Mouse (Mus musculus): Measurements from ENCODE around the gene Spg11. TPM values are rescaled to one million over a fixed set of nuclear protein-coding genes. Genes with fewer than 3 reads are reported as not detected.

Gene Spg11
- polyA plus RNA-seq (2014; fragmentation: Nextera tagmentation; extraction: Ambion mirVana) = 6.0 and 12.8 TPM in 2 replicates

GRCm38 (mm10) chr2:122117961-122118958 is at the start of gene Spg11:
Spg11 (minus strand) TSS chr2:122118386.
- H3K9me3 ChIP-seq (ENCODE audit: control insufficient read depth, low read length) = no peaks in the 10 kb centered on the region
- peak within 1 kb of the TSS; percentile 90 for H3K9ac ChIP-seq (ENCODE audit: low read depth, low read length)
- peak within 1 kb of the TSS; percentile 84 for H3K4me3 ChIP-seq (ENCODE audit: low read length)
- H3K36me3 ChIP-seq (ENCODE audit: control insufficient read depth, insufficient read depth, low read length) = peaks cover 9% of the 10 kb centered on the region; the same call in 1 of the 2 replicates
- peak; percentile 100 for ATAC-seq (ENCODE audit: low FRiP score, low TSS enrichment)
- H3K27ac ChIP-seq (ENCODE audit: low read depth, low read length) = peak within 1 kb of the TSS; percentile 99
- WGBS = under 1% methylated on average over 47 of the region's 47 CpGs
- no peaks in the 10 kb centered on the region for H3K27me3 ChIP-seq (ENCODE audit: control insufficient read depth, insufficient read depth, low read length)
- H3K4me2 ChIP-seq (replicated peaks; ENCODE audit: low read depth, low read length) = peak within 1 kb of the TSS; percentile 59
- H3K4me1 ChIP-seq (ENCODE audit: control insufficient read depth, insufficient read depth, low read length) = peaks cover 7% of the 10 kb centered on the region

GRCm38 (mm10) chr2:122164293-122164692 is 46.1 kb upstream of the Spg11 start:
- Histone ChIP-seq H3K9me3 (ENCODE audit: control insufficient read depth, low read length) (no peaks in the 10 kb centered on the region), H3K36me3 (ENCODE audit: control insufficient read depth, insufficient read depth, low read length) (no peaks in the 10 kb centered on the region), H3K4me3 (ENCODE audit: low read length) (no peak overlapping the region), H3K27ac (ENCODE audit: low read depth, low read length) (no peak overlapping the region), H3K9ac (ENCODE audit: low read depth, low read length) (no peak overlapping the region), H3K27me3 (ENCODE audit: control insufficient read depth, insufficient read depth, low read length) (no peaks in the 10 kb centered on the region), H3K4me2 (replicated peaks; ENCODE audit: low read depth, low read length) (no peak overlapping the region), H3K4me1 (ENCODE audit: control insufficient read depth, insufficient read depth, low read length) (no peaks in the 10 kb centered on the region)
- 84% methylated on average over 11 of the region's 11 CpGs for WGBS
- no peak for ATAC-seq (ENCODE audit: low FRiP score, low TSS enrichment)

DNA sequence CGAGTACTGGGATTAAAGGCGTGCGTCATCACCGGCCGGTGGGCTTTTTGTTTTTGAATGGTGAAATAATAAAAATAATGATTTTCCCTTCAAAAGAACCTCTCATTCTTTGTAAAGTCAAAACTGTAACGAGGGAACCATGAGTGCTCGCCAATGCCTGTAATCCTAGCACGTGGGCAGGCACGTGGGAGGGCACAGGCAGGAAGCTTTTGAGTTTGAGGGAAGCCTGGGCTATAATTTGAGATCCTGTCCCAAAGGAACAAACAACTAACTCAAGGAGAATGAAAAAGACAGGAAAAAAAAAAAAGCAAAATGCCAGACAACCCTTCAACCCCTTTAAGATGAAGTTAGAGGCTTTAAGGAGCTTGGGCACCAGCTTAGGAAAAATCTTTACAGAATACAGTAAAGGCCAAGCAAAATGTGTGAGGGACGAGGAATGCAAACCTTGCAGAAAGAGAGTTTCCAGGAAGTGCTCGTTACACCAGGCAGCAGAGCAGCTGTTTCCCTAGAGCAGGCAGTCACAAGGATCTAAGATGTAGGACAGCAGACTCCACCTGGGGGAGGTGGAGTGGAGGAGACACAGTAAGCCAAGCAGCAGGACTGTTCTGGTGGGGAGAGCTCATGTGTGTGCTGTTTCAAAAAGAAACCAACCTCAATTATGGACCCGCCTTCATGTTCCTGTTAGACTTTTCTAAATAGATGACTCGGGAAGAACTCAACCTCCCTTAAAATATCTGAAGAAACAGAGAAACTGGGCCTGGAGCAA is 45.4 kb upstream of the Spg11 start:
- H3K4me3 ChIP-seq (ENCODE audit: low read length) = no peak overlapping the region

DNA sequence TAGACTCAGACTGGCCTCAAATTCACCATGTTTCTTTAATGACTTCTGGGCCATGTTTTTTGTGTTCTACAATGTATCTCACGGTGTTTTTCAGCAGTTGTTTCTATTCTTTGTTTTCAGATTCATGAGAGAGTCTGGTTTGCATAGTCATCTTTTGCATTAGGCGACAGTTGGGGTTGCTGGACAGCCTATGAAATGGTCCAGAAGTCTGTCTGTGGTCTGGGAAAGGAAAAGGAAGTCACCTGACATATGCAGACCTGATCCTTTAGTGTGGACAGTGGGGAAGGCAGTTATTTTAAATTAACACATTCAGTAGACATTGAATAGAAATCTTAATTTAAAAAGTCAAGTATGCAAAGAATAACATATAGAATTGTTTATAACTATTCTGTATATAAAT is 44.3 kb upstream of the Spg11 start:
- no peak overlapping the region for H3K4me2 ChIP-seq (replicated peaks; ENCODE audit: low read depth, low read length)
- 73% methylated on average over 2 of the region's 2 CpGs for WGBS
- H3K27me3 ChIP-seq (ENCODE audit: control insufficient read depth, insufficient read depth, low read length) = no peaks in the 10 kb centered on the region
- H3K27ac ChIP-seq (ENCODE audit: low read depth, low read length) = no peak overlapping the region
- H3K9me3 ChIP-seq (ENCODE audit: control insufficient read depth, low read length) = no peaks in the 10 kb centered on the region
- no peak overlapping the region for H3K4me3 ChIP-seq (ENCODE audit: low read length)
- no peak overlapping the region for H3K9ac ChIP-seq (ENCODE audit: low read depth, low read length)
- no peaks in the 10 kb centered on the region for H3K4me1 ChIP-seq (ENCODE audit: control insufficient read depth, insufficient read depth, low read length)
- no peak for ATAC-seq (ENCODE audit: low FRiP score, low TSS enrichment)
- H3K36me3 ChIP-seq (ENCODE audit: control insufficient read depth, insufficient read depth, low read length) = no peaks in the 10 kb centered on the region

More for the DNA sequence above, 45.4 kb upstream of the Spg11 start:
- ATAC-seq (ENCODE audit: low FRiP score, low TSS enrichment) = no peak
- Histone ChIP-seq H3K9ac (ENCODE audit: low read depth, low read length) (no peak overlapping the region), H3K9me3 (ENCODE audit: control insufficient read depth, low read length) (no peaks in the 10 kb centered on the region), H3K4me1 (ENCODE audit: control insufficient read depth, insufficient read depth, low read length) (no peaks in the 10 kb centered on the region), H3K27ac (ENCODE audit: low read depth, low read length) (no peak overlapping the region), H3K36me3 (ENCODE audit: control insufficient read depth, insufficient read depth, low read length) (no peaks in the 10 kb centered on the region), H3K4me2 (replicated peaks; ENCODE audit: low read depth, low read length) (no peak overlapping the region), H3K27me3 (ENCODE audit: control insufficient read depth, insufficient read depth, low read length) (no peaks in the 10 kb centered on the region)
- WGBS = 57% methylated on average over 13 of the region's 13 CpGs

GRCm38 (mm10) chr2:122161542-122161941 is 43.4 kb upstream of the Spg11 start:
- no peak overlapping the region for H3K27ac ChIP-seq (ENCODE audit: low read depth, low read length)
- WGBS = 38% methylated on average over 4 of the region's 4 CpGs

DNA sequence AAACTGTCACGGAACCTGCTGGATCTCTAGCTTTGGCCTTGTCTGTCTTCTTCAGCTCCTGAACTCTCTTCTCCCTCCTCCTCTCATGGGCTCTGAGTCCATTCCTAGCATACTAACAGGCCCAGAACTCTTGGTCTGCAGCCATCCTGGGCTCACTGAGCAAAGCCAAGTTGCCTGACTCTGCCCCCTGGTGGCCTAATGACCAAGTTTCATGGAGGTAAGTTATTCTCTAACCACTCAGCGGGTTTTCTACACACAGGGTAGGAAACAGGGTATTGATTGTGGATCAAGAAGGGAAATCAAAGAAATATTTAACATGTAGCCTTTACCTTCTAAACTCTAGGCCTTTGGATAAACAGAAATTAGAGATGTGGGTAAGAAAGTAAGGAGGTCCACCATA is 42.5 kb upstream of the Spg11 start, which contains the start of gene Trim69:
Trim69 (plus strand) TSS at position 21 of the 400 bp plus-strand sequence.
- Histone ChIP-seq H3K9ac (ENCODE audit: low read depth, low read length) (no peak within 1 kb of the TSS), H3K4me2 (replicated peaks; ENCODE audit: low read depth, low read length) (no peak within 1 kb of the TSS), H3K4me1 (ENCODE audit: control insufficient read depth, insufficient read depth, low read length) (no peaks in the 10 kb centered on the region), H3K27ac (ENCODE audit: low read depth, low read length) (no peak within 1 kb of the TSS), H3K27me3 (ENCODE audit: control insufficient read depth, insufficient read depth, low read length) (no peaks in the 10 kb centered on the region), H3K9me3 (ENCODE audit: control insufficient read depth, low read length) (no peaks in the 10 kb centered on the region), H3K36me3 (ENCODE audit: control insufficient read depth, insufficient read depth, low read length) (no peaks in the 10 kb centered on the region), H3K4me3 (ENCODE audit: low read length) (no peak within 1 kb of the TSS)
- WGBS = 56% methylated on average over 2 of the region's 2 CpGs
- 0 out of 2 replicates have a peak, but pooled peaks have one; percentile 53 for ATAC-seq (ENCODE audit: low FRiP score, low TSS enrichment)

More at GRCm38 (mm10) chr2:122161542-122161941, 43.4 kb upstream of the Spg11 start:
- H3K9ac ChIP-seq (ENCODE audit: low read depth, low read length) = no peak overlapping the region
- H3K27me3 ChIP-seq (ENCODE audit: control insufficient read depth, insufficient read depth, low read length) = no peaks in the 10 kb centered on the region
- H3K9me3 ChIP-seq (ENCODE audit: control insufficient read depth, low read length) = no peaks in the 10 kb centered on the region
- no peak overlapping the region for H3K4me3 ChIP-seq (ENCODE audit: low read length)
- no peaks in the 10 kb centered on the region for H3K36me3 ChIP-seq (ENCODE audit: control insufficient read depth, insufficient read depth, low read length)
- ATAC-seq (ENCODE audit: low FRiP score, low TSS enrichment) = peak; percentile 64; the same call in 1 of the 2 replicates
- no peaks in the 10 kb centered on the region for H3K4me1 ChIP-seq (ENCODE audit: control insufficient read depth, insufficient read depth, low read length)
- H3K4me2 ChIP-seq (replicated peaks; ENCODE audit: low read depth, low read length) = no peak overlapping the region

GRCm38 (mm10) chr2:122159667-122160066 is 41.5 kb upstream of the Spg11 start:
- 72% methylated on average over 6 of the region's 6 CpGs for WGBS
- H3K36me3 ChIP-seq (ENCODE audit: control insufficient read depth, insufficient read depth, low read length) = no peaks in the 10 kb centered on the region
- H3K27me3 ChIP-seq (ENCODE audit: control insufficient read depth, insufficient read depth, low read length) = no peaks in the 10 kb centered on the region
- no peak overlapping the region for H3K4me3 ChIP-seq (ENCODE audit: low read length)
- no peaks in the 10 kb centered on the region for H3K9me3 ChIP-seq (ENCODE audit: control insufficient read depth, low read length)
- H3K4me2 ChIP-seq (replicated peaks; ENCODE audit: low read depth, low read length) = no peak overlapping the region
- H3K4me1 ChIP-seq (ENCODE audit: control insufficient read depth, insufficient read depth, low read length) = no peaks in the 10 kb centered on the region
- ATAC-seq (ENCODE audit: low FRiP score, low TSS enrichment) = no peak
- H3K9ac ChIP-seq (ENCODE audit: low read depth, low read length) = no peak overlapping the region
- H3K27ac ChIP-seq (ENCODE audit: low read depth, low read length) = no peak overlapping the region

DNA sequence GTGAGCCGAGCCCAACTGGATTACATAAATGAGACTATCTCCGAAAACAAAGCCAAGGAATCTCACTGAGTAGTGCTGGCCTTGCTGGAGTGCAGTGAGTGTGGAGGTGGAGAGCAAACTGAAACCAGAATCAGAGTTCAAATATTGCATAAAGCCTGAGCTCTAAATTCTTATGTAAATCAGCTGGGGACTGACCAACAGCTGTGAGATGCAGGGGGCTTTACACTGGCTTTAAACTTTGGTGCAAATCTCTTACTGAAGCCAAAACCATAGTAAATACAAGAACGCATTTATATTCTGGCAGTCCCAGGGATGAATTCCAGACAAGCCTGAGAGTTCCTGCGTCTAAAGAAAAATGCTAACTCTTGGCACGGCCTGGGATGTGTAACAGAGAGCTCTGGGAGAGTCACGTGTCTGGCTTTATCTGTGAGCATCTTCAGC is 40.2 kb upstream of the Spg11 start:
- ATAC-seq (ENCODE audit: low FRiP score, low TSS enrichment) = no peak
- Histone ChIP-seq H3K4me3 (ENCODE audit: low read length) (no peak overlapping the region), H3K27me3 (ENCODE audit: control insufficient read depth, insufficient read depth, low read length) (no peaks in the 10 kb centered on the region), H3K4me1 (ENCODE audit: control insufficient read depth, insufficient read depth, low read length) (no peaks in the 10 kb centered on the region), H3K36me3 (ENCODE audit: control insufficient read depth, insufficient read depth, low read length) (no peaks in the 10 kb centered on the region; the same call in 1 of the 2 replicates), H3K9ac (ENCODE audit: low read depth, low read length) (no peak overlapping the region), H3K4me2 (replicated peaks; ENCODE audit: low read depth, low read length) (no peak overlapping the region), H3K27ac (ENCODE audit: low read depth, low read length) (no peak overlapping the region), H3K9me3 (ENCODE audit: control insufficient read depth, low read length) (no peaks in the 10 kb centered on the region)
- WGBS = 74% methylated on average over 6 of the region's 6 CpGs

Measured in kidney, embryonic 14.5 days (tissue).